In genomic region chr11:50346256-50347032, GRCm38 (mm10) we compare ENCODE assay signal across 20 mouse cellular contexts. TPM values are rescaled to one million over a fixed set of nuclear protein-coding genes. Genes with fewer than 3 reads are reported as not detected.
"Had no signal": no experiment of that assay in that cellular context is flagged by ENCODE, and none has a peak within 500 bp of the region (broad histone marks: within the 10 kb centered on the region; RNA-seq: fewer than 3 reads in every experiment).

No protein-coding gene starts in this region.

- H3K4me3 ChIP-seq: limb, embryonic 12.5 days; limb, embryonic 15.5 days; liver, embryonic 13.5 days; lung, embryonic 15.5 days; midbrain, embryonic 12.5 days had no signal

- H3K9ac ChIP-seq: limb, embryonic 12.5 days; limb, embryonic 15.5 days; liver, embryonic 13.5 days; lung, embryonic 15.5 days; midbrain, embryonic 12.5 days had no signal

- DNase-seq: kidney, adult 2 months; kidney, postnatal 25 days; left cerebral cortex, postnatal 4 days; liver, embryonic 13.5 days; lung, adult 18-20 months; lung, postnatal 10 days; lung, postnatal 36 days; thymus, adult 18-20 months; thymus, postnatal 36 days had no signal

- ATAC-seq: midbrain, embryonic 16.5 days had no signal

- H3K27me3 ChIP-seq: limb, embryonic 12.5 days; limb, embryonic 15.5 days; liver, embryonic 13.5 days; lung, embryonic 15.5 days; midbrain, embryonic 12.5 days had no signal

- H3K4me2 ChIP-seq: limb, embryonic 12.5 days; limb, embryonic 15.5 days; liver, embryonic 13.5 days; lung, embryonic 15.5 days; midbrain, embryonic 12.5 days had no signal

- H3K9me3 ChIP-seq: limb, embryonic 12.5 days; limb, embryonic 15.5 days; liver, embryonic 13.5 days; lung, embryonic 15.5 days; midbrain, embryonic 12.5 days had no signal

- H3K4me1 ChIP-seq: limb, embryonic 12.5 days; limb, embryonic 15.5 days; liver, embryonic 13.5 days; lung, embryonic 15.5 days; midbrain, embryonic 12.5 days had no signal

- H3K36me3 ChIP-seq: limb, embryonic 12.5 days; limb, embryonic 15.5 days; liver, embryonic 13.5 days; lung, embryonic 15.5 days; midbrain, embryonic 12.5 days had no signal

- H3K27ac ChIP-seq: kidney, postnatal 0 days; limb, embryonic 12.5 days; limb, embryonic 15.5 days; liver, embryonic 13.5 days; lung, embryonic 15.5 days; midbrain, embryonic 12.5 days had no signal

RNA-seq across cellular contexts. Expression of gene Cby3, which starts 7.8 kb away (rescaled TPM):
- total RNA-seq: layer of hippocampus, postnatal 14 days; left cerebral cortex, adult 8-10 months; left cerebral cortex, postnatal 14 days; left cerebral cortex, postnatal 4 days had no signal
- polyA plus RNA-seq: limb, embryonic 12.5 days; liver, embryonic 13.5 days; midbrain, embryonic 12.5 days; neural tube, embryonic 11.5 days; spleen, adult 2 months had no signal
